Mouse (Mus musculus) heart, embryonic 10.5 days (tissue): ENCODE measurements around the gene Il15. TPM values are rescaled to one million over a fixed set of nuclear protein-coding genes. Genes with fewer than 3 reads are reported as not detected.

Experiments used
- DNase-seq: peaks from one replicate; pipeline ENCODE4 v3.0.0-alpha.2; 2017; ENCODE audit warnings: low spot score
- H3K27ac ChIP-seq: fragments of 300-500 bp; sonication (generic); 2 replicates; pipeline ENCODE4 v1.5.1; 2016; ENCODE audit warnings: mild to moderate bottlenecking
- H3K27me3 ChIP-seq: fragments of 300-500 bp; sonication (generic); 2 replicates; pipeline ENCODE4 v1.6.1; 2016; ENCODE audit warnings: mild to moderate bottlenecking; ENCODE audit not compliant: poor library complexity, insufficient read depth, severe bottlenecking
- H3K36me3 ChIP-seq: fragments of 300-500 bp; sonication (generic); 2 replicates; pipeline ENCODE4 v1.6.1; 2016; ENCODE audit warnings: mild to moderate bottlenecking, moderate library complexity
- H3K4me1 ChIP-seq: fragments of 300-500 bp; sonication (generic); 2 replicates; pipeline ENCODE4 v1.6.1; 2016; ENCODE audit warnings: mild to moderate bottlenecking
- H3K4me3 ChIP-seq: fragments of 300-500 bp; sonication (generic); 2 replicates; pipeline ENCODE4 v1.5.1; 2016; ENCODE audit warnings: mild to moderate bottlenecking, moderate library complexity
- H3K9me3 ChIP-seq: fragments of 300-500 bp; sonication (generic); 2 replicates; pipeline ENCODE4 v1.6.1; 2016; ENCODE audit warnings: mild to moderate bottlenecking, moderate library complexity
- WGBS: fragments of 180-500 bp; shearing (Covaris S2); methylation state at CpG from one replicate; pipeline ENCODE4 v1.1.7; 2016; 5-methylcytosine and 5-hydroxymethylcytosine counted together
- polyA plus RNA-seq: library from polyadenylated mRNA; unstranded; fragments of >200 nt; fragmentation: Nextera tagmentation; extraction: Ambion mirVana; gene quantifications from 2 replicates; pipeline ENCODE4 v1.2.1, GENCODE M21; 2016

Il15 gene
- polyA plus RNA-seq, 1 experiment from 2014 or later: 16.5 TPM

DNA sequence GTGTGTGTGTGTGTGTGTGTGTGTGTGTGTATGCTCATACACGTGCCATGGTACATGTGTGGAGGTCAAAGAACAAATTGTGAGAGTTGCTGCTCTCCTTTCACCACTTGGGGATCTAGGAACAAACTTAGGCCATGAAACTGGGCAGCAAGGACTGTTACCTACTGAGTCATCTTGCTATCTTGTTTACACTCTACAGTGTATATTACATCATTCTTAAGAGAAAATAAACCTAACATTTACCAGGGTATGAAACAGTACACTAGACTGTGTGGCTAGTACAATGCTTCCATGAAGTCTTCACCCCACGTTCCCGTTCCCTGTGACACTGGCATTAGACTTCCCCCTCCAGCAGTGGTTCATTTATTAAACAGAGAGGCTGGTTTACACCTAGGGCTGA, 56.5 kb downstream of the Il15 start:
- Histone ChIP-seq H3K4me3 (no peak overlapping the region), H3K27me3 (no peaks in the 10 kb centered on the region), H3K36me3 (peaks cover 2% of the 10 kb centered on the region; the same call in 1 of the 2 replicates), H3K27ac (0 out of 2 replicates have a peak overlapping the region, but pooled peaks have one; percentile 36), H3K4me1 (peaks cover 11% of the 10 kb centered on the region; the same call in 1 of the 2 replicates), H3K9me3 (no peaks in the 10 kb centered on the region)
- WGBS: 78% methylated on average over 3 of the region's 3 CpGs
- no peak for DNase-seq

DNA sequence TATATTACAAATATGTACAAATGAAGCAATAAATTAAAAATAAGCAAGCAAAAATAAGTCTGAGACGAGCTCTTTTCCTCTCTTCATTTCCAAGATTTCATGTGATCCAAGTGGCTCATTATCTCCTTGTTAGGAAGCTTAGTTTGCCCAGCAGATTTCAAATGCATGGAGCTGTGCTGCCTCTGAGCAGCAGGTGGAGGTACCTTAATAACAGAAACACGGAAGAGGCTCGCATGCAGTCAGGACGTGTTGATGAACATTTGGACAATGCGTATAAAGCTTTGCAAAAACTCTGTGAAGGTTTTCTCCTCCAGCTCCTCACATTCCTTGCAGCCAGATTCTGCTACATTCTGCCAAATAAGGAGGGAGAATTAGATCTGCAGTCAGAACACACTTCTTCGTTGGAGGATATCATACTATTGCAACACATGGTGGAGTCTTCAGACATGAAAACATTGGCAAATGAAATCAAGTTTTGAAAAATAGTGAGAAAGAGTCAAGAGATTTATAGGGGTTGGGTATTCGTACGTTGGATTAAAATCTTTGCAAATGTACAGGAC, 71.3 kb downstream of the Il15 start:
- WGBS: 91% methylated on average over 8 of the region's 8 CpGs
- H3K36me3 ChIP-seq: peaks cover 4% of the 10 kb centered on the region; the same call in 1 of the 2 replicates
- DNase-seq: no peak

DNA sequence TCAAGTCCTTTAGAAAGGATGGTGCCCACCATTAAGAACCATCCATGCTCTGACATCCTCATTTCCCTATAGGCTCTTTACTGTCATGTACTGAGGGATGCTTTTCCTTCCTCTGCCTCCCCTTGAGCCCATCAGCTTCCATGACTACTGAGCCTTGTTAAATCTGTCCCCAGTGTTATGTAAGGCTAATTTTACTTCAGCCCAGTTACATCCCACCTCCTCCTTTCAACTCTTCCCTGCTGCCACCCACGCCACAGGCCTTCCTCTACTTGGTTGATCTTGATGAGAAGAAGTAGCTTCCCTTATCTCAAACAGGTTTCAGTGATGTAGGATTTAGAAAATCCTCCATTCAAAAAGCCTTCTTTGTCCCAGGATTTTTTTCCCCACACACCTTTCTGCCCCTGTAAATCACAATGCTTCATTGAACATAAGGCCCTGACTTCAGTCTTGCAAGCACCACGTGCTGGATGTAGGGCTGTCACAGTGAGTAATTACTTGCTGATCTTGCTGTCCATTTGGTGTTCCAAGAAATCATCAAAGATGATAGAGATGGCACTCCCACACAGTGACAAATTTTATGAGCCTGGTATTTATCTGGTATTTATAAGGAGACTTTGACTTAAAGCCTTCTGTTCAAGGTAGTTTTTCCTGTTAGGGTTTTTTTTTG, 74.9 kb downstream of the Il15 start:
- WGBS: 64% methylated on average over 2 of the region's 2 CpGs
- Histone ChIP-seq H3K36me3 (no peaks in the 10 kb centered on the region), H3K4me3 (no peak overlapping the region), H3K9me3 (no peaks in the 10 kb centered on the region), H3K27me3 (no peaks in the 10 kb centered on the region), H3K4me1 (no peaks in the 10 kb centered on the region), H3K27ac (no peak overlapping the region)
- no peak for DNase-seq

More for the DNA sequence above, 71.3 kb downstream of the Il15 start:
- H3K27ac ChIP-seq: no peak overlapping the region
- no peak overlapping the region for H3K4me3 ChIP-seq
- no peaks in the 10 kb centered on the region for H3K4me1 ChIP-seq
- H3K27me3 ChIP-seq: no peaks in the 10 kb centered on the region
- H3K9me3 ChIP-seq: no peaks in the 10 kb centered on the region

DNA sequence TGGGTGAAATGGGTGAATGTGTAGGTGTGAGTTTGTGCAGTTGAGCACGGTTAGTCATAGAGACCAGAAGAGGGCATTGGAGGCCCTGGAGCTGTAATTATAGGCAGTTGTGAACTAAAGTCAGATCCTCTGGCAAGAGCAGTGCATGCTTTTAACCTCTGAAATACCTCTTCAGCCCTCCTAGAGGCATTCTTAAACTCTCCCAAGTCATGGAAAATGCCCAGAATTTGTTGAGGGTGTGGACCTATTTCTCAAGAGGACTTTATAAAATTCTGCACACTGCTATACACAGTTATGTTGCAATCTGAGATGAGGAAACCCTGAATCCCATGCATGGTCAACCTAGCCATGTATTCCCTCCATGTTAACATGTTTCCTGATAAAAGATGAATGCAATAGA, 77.0 kb downstream of the Il15 start:
- DNase-seq: no peak
- Histone ChIP-seq H3K27me3 (no peaks in the 10 kb centered on the region), H3K9me3 (no peaks in the 10 kb centered on the region), H3K4me3 (no peak overlapping the region), H3K4me1 (no peaks in the 10 kb centered on the region), H3K36me3 (no peaks in the 10 kb centered on the region), H3K27ac (no peak overlapping the region)
- WGBS: 67% methylated on average over 1 of the region's 1 CpGs

DNA sequence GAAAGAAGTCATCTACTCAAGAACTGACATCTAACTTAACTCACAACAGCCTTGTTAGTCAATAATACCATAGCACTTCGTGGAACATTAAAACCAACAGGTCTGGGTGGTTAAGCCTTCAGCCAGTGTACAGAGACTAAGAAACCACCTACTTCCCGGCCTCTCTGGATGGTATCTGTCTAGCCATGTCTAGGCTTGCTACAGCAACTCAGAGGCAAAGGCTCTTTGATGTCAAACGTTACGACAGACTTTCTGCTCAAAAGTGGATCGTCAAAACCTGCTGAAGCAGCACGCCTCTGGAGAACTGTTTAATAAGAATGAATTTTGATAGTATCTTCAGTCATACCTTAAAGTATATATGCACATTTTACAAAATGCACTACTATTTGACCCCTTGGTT, 77.4 kb downstream of the Il15 start:
- Histone ChIP-seq H3K9me3 (no peaks in the 10 kb centered on the region), H3K36me3 (no peaks in the 10 kb centered on the region), H3K4me1 (no peaks in the 10 kb centered on the region), H3K27me3 (no peaks in the 10 kb centered on the region), H3K4me3 (no peak overlapping the region), H3K27ac (no peak overlapping the region)
- no peak for DNase-seq
- 78% methylated on average over 6 of the region's 6 CpGs for WGBS

DNA sequence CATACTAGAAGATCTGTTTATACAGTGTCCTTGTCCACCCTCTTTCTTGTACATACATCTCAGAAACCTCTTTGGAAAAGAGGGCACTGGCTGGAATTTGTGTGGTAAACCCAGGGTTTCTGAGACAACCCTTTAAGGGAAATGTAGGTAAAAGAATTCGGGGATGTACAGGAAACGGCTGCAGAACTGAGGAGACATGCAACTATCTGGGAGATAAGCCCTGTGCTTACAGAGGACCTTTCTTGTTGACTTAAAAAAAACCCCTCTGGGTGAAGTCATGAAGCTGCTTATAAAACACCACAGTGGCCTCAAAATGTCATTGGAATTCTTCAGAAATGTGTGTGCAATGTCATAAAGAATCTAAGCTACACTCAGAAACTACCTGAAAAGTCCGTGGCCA, 85.6 kb downstream of the Il15 start:
- H3K4me1 ChIP-seq: no peaks in the 10 kb centered on the region
- WGBS: 50% methylated on average over 3 of the region's 3 CpGs
- no peaks in the 10 kb centered on the region for H3K27me3 ChIP-seq
- no peaks in the 10 kb centered on the region for H3K36me3 ChIP-seq
- no peak overlapping the region for H3K4me3 ChIP-seq
- no peaks in the 10 kb centered on the region for H3K9me3 ChIP-seq
- no peak for DNase-seq
- no peak overlapping the region for H3K27ac ChIP-seq

DNA sequence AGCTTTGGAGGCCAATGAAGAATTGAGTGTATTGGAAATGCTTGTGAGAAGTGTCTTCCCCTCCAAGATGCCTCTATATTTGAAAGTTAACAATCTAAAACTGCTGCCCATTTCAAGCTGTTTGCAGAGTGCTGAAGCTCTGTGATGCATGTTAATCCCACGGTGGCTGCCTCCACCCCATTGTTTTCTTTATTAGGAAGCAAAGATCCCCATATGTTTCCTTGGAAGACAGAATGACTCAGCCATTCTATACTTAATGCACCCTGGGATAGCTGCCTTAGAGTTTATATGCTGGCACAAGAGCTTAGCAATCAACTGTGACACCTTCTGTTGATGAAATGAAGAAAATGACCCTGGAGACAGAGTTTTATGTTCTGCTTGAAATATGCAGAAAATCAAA, 96.6 kb downstream of the Il15 start:
- Histone ChIP-seq H3K4me3 (no peak overlapping the region), H3K27me3 (no peaks in the 10 kb centered on the region), H3K9me3 (no peaks in the 10 kb centered on the region), H3K4me1 (no peaks in the 10 kb centered on the region), H3K36me3 (no peaks in the 10 kb centered on the region), H3K27ac (no peak overlapping the region)
- no peak for DNase-seq
- WGBS: 53% methylated on average over 1 of the region's 1 CpGs

DNA sequence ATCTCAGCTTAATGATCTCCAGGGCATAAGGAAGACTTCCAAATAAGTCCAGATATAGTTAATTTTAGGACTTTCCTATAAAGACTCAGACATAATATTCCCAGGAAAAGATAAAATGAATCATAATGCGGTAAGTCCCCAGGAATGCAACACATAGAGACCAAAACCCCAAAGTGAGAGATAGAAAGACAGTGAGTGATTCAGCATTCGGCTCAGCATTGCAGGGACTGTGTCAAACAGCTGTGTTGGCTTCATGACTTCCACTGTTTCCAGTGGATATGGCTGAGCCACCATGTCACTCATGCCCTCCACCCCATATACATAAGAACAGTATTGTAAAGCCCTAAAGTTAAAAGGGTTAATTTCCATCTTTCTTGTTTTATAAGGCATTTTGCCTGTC, 106.8 kb downstream of the Il15 start:
- DNase-seq: no peak
- WGBS: 72% methylated on average over 2 of the region's 2 CpGs

DNA sequence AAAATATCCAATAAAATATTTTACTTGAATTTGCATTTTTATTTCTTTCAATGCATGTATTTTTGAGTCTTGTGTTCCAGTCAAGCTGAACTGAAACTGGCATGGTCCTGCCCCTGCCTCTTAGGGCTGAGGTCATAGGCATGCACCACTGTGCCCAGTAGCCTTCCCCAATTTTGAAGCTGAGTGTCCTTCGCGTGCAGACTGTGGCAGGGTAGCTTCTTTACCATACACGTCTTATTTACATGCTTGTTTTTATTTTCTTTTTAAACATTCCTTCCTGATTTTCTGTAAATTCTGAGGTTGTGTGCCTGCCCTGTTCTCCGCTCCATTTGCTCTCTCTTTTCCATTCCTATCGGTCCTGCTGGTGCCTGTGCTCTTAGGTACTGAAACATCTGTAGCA, 111.4 kb downstream of the Il15 start:
- 90% methylated on average over 5 of the region's 5 CpGs for WGBS
- H3K9me3 ChIP-seq: no peaks in the 10 kb centered on the region
- no peaks in the 10 kb centered on the region for H3K36me3 ChIP-seq
- no peak for DNase-seq
- H3K27me3 ChIP-seq: no peaks in the 10 kb centered on the region
- no peaks in the 10 kb centered on the region for H3K4me1 ChIP-seq
- no peak overlapping the region for H3K4me3 ChIP-seq
- no peak overlapping the region for H3K27ac ChIP-seq

More for the DNA sequence above, 106.8 kb downstream of the Il15 start:
- Histone ChIP-seq H3K4me1 (no peaks in the 10 kb centered on the region), H3K9me3 (no peaks in the 10 kb centered on the region), H3K27me3 (no peaks in the 10 kb centered on the region), H3K36me3 (no peaks in the 10 kb centered on the region), H3K27ac (no peak overlapping the region), H3K4me3 (no peak overlapping the region)

DNA sequence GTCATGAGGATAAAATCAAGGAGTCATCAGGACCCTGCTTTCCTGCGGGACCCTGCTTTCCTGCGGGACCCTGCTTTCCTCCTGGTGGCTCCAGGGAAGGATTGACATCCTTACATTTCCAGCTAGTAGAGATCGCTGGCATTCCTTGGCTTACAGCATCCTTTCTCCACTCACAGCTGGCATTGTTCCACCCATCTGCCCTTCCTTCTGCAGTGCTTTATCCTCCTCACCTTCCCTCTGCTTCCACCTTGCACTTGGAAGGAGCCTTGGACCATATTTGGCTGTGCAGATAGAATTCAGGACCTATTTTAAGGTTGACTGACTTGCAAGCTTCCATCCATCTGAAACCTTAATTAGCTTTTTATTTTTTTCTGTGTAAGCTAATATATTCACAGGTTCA, 117.2 kb downstream of the Il15 start:
- DNase-seq: no peak
- Histone ChIP-seq H3K9me3 (no peaks in the 10 kb centered on the region), H3K27ac (no peak overlapping the region), H3K27me3 (no peaks in the 10 kb centered on the region), H3K4me3 (no peak overlapping the region), H3K36me3 (no peaks in the 10 kb centered on the region), H3K4me1 (no peaks in the 10 kb centered on the region)
- WGBS: 87% methylated on average over 3 of the region's 3 CpGs

DNA sequence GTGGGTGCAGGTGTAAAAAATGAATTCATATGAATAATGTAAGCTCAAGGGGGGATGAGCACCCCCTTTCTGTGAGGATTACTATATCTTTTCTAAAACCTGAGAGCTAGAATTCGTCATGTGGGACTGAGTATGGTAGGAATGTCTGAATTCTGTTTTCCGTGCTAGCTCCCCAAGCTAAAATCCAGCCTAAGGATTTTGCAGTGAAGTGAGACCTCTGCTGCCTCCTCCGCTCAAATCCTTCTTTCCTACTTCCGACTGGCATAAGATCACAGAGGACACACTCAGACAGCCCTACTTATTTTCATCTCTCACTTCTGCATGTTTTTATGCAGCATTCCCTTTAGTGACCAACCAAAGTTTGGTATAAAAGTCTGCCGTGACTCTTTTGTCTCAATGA, 121.0 kb downstream of the Il15 start:
- Histone ChIP-seq H3K9me3 (no peaks in the 10 kb centered on the region), H3K4me3 (no peak overlapping the region), H3K36me3 (no peaks in the 10 kb centered on the region), H3K27me3 (no peaks in the 10 kb centered on the region), H3K4me1 (no peaks in the 10 kb centered on the region), H3K27ac (no peak overlapping the region)
- DNase-seq: no peak
- 82% methylated on average over 5 of the region's 5 CpGs for WGBS
